Mouse (Mus musculus) urinary bladder, postnatal 36 days (tissue): Measurements from ENCODE around the gene Adgrg5.

Source experiments
- DNase-seq, 2 experiments: peaks; one replicate each; pipeline ENCODE4 v3.0.0; 2022; ENCODE audit warnings: low spot score in 2 of 2, mixed read lengths in 1 of 2

Adgrg5 gene

DNA sequence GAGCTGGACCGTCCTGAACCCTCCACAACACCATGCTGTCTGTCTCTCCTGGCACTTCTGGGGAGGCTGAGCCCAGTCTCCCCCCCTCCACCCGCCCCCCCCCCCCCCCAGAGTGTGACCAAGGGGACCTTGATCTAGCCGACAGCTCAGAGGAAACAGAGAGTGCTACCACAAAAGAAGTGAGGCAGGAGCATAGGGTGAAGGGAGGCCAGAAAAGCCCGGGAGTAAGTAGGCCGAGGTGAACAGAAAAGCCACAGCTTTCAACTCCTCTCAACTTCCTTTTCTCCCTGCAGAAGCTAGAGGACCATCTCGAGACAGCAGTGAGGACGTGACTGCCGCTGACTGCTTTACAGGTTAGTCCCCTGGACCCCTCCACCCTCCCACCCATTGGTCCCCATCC is at the start of gene Adgrg5:
Gene Adgrg5 (plus strand): TSS at position 290 of the 400 bp plus-strand sequence.
- no peak for DNase-seq

DNA sequence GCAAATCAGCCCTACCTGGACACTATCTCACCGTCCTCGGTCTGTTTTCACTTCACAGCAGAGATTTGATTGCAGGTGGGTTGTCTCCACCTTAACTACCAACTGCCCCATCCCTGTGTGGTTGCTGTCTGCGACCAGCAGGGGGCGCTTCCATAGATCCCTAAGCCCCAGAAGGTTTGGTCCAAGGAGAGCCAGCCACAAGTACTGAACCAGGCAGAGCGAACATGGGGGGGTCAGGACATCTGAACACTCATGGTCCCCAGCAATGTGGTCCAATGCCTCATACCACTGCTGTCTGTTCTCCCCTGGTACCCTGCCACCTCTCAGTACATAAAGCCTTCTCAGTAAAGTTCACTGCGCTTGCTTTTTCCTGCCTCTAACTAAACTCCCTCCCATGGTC is 49.1 kb upstream of the Adgrg5 start:
- DNase-seq, result peak; percentile 49 to 67

DNA sequence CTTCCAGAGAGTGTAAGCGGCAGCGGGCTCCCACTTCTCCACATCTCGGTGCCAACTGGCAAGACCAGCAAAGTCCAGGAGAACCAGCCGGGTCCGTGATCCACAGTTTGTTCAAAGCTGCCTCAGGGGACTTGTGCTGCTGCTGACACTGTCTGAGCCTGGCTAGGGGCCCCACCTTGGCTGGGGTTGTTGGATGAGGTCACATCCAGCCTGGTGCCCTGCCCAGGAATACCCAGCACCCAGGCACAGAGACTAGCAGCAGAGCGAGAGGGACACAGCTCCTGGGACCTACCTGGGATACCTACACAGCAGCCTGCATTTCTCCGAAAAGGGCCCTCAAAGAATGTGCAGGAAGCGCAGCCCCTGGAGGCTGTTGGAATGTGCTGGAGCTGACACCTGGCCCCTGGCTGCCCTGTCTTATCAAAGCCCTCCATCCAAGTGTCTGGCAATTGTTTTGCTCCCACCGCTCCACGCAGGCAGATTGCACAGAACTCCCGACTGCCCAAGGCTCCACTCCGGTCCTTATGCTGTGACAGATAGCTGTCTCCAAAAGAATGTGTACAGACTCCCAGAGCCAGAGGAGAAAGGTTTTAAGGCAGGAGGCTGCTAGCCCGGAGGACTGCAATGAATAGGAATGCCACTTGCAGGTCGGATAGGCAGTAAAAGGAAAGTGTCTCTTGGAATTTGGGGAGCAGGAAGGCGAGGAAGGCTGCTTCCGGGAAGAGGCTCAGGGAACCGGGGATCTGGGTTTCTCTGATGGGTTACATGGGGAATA is 48.2 kb upstream of the Adgrg5 start:
- DNase-seq, result peak in 1 of 2 experiments; percentile 25

DNA sequence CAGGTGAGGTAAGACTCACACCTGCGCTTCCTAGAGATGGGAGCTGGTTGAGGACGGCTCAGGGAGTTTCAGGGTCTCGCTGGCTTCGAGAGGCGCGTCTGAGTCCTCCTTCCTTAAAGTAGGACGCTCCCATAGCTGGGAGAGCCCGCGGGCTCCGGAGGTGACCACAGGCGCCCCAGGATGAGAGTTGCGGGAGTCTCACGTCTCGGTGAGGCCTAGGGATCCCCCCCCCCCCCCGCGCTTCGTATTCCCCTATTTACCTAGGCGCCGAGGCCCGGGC is 47.7 kb upstream of the Adgrg5 start:
- no peak for DNase-seq

DNA sequence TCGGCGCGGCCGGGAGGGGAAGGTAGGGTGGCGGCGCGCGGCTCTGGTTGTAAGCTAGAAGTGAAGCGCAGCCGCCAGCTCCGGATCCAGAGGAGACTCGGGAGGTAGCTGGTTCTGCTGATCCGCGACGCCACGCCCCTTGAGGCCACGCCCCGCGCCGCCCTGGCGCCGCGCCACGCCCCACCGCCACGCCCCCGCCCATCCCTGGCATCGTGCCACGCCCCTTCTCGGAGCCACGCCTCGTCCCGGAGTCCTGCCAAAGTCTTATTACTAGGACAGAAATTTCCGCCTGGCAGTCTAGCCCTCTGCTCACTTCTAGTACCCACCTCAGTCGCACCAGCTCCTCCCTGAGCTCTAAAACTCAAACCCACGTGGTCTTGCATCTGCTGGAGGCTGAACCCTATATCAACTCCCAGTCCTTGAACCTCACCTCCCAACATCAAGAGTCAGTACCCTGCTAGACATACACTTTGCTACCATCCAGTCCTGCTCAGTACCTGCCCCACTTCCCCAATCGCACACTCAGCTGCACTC is 47.2 kb upstream of the Adgrg5 start, which contains the start of gene Dok4:
Gene Dok4 (minus strand): TSS at position 134 of the 534 bp plus-strand sequence.
- DNase-seq, result peak; percentile 88 to 91

DNA sequence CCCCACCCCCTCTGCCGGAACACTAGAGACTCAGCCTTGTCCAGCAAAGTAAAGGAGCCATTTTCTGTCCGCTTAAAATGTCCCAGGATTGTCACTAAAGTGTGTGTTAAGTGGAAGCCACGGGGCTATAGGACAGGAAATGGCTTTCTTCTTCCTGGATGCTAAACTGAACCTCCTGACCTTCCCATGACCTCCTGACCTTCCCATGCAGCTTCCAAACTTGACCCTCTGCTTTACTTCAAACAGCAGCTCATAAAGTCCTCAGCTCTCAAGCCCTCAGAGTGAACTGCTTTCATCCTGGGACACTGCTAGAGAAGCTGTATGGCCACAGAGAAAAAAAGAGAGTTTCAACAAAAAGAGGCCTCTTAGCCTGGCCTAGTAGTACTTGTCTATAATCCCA is 46.7 kb upstream of the Adgrg5 start:
- DNase-seq, result no peak

DNA sequence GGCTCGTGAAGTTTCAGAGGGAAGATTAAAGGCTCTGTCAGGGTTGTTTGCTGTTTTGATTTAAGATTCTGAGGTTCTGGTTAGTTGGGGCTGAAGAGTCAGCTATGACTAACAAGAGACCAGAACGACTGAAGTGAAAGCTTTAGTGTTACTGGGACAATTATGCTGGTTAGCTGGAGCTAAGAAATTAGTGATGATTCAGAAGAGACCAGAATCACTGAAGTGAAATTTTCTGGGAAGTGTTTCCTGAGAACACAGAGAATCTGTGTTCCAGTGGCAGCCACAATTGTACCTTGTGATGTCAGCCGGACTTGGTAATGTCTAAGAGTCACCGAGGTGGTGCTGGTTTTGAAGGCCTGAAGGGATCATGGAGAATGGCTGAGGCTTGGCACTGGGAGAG is 42.8 kb upstream of the Adgrg5 start:
- DNase-seq, result no peak

DNA sequence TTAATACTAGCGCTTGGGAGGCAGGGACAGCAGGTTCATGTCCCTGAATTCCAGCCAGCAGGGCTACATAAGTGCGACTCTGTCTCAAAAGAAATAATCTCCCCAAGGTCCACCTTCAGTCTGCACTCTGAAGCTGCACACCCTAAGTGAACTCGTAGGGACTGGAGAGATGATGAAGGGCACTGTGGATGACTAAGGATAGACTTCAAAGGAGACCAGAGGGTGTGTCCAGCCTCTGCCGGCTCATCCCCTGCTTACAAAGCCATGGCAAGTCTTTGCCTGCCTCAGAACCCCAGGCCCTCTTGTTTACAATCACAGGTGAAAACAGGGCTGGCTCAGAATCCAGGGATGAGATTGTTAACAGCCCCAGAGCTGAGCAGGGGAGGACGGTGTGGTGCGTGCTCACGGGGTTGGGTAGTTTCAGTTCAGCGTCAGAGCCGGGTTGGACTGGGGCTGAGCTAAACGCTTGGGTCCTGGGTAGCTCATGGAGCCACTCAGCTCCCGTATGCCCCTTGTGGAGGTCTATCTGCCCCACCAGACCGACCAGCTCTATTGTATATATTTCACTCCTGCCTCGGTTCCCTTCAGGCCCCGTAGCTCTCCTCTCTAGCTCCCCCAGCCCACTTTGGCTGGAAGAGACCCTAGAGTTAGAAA is 35.0 kb upstream of the Adgrg5 start:
- DNase-seq, result no peak

DNA sequence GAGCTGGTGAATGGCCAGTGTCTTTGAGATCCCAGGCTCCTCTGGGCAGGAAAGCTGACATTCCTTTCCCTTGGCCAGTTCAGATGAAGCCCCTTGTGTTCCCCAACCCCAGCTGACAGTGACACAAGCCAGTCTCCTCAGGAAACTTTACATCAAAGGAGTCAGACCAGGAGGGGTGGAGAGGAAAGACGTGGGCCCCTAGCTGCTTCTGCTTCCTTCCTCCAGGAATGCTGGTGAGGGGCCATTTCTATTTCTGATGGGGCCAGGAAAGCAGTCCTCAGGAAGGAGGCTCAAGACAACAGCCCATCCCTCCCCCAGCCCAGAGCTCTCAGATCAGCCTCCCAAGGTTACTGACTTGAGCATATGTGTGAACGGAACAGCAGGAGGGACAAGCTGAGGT is 30.6 kb upstream of the Adgrg5 start:
- no peak for DNase-seq

DNA sequence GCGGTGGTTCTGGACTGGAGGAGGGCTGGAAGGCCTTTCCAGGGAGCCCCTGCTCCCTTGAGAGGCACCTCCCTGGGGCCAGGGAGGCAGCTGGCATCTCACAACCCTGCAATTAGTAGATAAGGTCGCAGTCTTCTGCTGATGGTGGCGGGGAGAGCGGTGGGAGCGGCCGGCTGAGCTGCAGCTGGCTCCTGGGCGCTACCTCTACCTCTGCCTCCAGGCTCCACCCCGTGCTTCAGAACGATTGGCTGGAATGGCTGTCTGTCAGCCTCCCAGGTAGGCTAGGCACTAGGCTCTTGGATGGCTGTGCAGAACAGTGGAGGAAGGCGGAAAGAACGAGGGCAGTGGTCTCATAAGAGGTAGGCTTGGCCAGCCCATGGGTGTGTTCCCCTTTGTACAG is 24.2 kb upstream of the Adgrg5 start:
- DNase-seq, result no peak

DNA sequence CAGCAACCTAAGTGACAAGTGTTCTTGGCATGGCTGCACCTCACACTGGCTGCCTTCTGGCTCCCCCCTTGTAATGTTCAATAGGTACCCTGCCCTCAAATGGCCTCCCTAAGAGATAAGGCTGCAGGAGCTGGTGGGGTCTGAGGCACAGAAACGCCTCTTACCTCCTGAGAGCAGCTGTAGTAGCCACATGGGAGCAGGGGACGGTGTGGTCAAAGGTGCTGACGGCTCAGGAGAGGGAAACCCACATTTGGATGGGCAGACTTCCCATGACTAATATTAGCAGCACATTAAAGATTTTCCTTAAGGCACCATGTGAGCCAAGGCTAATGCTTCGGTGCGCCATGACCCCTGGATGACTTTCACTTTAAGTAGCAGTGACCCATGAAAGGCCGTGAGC is 22.9 kb upstream of the Adgrg5 start:
- no peak for DNase-seq

DNA sequence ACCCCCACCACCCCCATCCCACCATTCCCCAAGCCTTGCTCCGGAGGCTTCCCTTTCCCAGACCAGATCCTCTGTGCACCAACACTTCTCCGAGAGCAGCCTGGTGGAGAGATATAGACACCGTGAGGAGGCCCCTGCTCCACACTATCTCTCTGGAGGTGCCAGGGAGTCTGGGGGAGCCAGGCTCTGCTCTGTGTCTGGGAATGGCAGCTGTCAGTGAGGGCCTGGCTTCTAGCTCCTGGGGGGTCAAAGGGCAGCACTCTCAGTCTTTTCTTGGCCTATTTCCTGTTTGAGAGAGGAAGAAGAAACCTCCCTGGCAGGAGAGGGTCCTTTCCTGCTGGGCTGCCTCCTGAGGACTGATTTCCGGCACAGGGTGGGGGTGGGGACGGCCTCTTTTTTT is 22.5 kb upstream of the Adgrg5 start:
- DNase-seq, result no peak

DNA sequence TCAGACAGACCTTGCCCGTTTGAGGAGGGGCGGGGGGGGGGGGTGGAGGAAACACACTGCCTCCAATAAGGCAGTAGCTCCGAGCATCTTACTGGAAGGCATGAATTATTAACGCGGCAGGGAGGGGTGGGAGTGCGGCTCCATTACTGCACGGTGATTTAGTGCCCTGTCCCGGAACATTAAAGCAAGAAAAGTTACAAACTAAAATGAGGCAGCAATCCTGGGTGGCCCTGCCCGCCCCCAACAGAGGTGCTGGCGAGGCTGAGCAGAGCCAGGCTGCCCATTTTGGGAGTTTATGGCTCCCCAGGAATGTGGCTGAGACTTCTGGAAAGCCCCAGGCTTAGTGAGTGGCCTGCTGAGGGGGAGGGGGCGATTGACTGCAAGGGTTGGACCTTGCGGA is 19.8 kb upstream of the Adgrg5 start:
- no peak for DNase-seq

DNA sequence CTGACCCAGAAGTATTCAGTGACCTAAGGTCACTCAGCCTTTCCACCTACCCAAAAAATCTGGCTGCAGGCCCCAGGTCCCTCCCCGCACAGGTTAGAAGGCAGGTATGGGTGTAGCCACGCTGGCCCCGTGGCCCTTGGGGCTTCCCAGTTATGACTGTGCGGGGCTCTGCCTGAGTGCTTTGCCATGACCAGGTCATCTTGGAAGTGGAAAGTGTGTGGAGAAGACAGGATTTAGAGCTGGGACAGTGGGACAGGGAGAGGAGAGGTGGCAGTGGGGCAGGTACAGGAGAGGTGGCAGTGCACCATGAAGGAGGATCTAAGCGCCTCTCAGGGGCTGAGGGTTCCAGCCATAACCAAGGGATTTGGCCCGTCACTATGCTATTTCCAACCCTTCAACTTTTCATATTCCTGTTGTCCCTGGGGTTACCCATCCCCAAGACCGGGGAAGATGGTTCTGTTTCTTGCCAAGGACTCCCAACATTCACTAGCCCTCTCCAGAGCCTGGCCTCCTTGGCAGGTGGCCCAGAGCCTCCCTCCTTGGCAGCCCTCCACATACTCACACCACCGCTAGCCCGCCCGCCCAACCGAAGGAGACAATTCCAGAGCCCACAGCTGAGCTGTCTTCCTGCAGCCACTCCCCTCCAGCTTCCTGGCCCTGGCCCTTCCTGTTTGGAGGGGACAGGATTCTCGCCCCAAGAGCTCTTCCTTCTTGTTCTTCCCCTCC is 18.9 kb upstream of the Adgrg5 start:
- peak in 1 of 2 experiments; percentile 85 for DNase-seq

DNA sequence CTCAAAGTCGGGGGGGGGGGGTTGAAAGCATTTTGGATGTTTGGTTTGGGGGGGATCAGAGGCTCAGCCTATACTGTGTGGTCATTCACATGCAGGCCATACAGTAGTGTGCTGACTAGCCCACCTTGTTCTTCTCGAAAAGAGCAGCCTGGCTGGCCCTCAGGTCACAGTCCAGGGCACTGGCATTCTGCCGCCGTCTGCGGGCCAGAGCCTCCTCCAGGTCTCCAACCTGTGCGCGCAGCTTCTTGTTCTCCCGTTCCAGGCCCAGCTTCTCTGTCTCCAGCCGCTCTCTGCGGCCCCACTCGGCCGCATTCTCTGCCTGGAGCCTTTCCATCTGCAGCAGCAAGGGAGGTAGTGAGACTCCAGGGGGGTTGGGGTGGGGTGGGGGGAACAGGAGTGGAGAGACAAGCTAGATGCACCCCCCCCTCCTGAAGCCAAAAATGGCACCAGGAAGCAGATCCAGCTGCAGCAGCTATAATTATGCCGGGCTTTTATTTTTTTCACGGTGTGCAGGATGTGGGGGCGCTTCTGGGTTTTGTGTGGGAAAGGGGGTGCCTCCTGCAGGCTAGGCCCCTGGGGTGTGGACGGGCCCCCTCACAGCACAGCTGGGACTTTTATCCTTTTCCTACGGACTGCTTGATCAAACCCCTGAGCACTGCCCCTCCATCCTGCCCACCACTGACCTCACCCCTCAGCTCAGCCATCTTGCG is 15.7 kb upstream of the Adgrg5 start:
- no peak for DNase-seq

DNA sequence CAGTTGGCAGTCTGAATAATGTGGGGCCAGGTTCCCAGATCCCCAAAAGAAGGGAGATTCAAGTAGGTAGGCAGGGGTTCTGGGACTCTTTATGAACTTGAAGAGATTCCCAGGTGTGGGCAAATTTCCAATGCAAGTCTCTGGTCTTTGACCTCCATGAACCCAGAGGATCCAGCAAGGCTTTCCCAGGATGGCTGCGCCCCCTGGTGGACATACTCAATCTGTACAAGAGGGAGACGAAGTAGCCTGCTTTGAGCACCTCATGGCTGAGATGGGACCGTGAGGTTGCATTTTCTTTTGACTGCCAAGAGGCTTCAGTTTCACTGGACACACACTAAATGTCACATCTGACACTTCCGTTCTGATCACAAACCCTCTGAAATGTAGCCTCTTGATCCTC is 14.6 kb upstream of the Adgrg5 start:
- peak; percentile 70 to 82 for DNase-seq

DNA sequence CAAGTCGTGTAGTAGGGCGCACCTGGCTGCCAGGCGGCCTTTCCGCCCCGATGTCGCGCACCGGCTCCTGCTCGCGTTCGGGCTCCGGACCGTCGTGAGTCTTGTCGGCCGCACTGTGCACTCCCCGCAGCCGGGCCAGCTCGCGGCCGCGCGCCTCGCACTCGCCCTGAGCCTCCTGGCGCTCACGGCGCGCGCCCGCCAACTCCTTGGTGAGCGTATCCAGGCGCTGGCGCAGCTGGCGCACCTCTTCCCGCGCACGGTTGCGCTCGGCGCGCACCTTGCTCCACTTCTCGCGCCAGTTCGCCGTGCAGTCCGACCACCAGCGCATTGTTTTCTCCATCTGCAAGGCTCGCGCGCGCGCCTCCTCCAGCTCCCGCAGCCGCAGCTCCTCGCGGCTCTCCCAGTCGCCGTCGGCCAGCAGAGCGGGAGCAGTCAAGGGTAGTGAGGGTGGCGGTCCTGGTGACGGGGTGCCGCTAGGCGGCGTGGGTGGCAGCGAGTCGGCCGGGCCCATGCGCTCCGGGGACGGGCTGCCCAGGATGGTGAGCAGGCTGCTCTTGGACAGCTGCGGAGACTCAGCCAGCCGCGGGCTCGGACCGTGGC is 10.3 kb upstream of the Adgrg5 start:
- DNase-seq, result peak; percentile 49 to 51

DNA sequence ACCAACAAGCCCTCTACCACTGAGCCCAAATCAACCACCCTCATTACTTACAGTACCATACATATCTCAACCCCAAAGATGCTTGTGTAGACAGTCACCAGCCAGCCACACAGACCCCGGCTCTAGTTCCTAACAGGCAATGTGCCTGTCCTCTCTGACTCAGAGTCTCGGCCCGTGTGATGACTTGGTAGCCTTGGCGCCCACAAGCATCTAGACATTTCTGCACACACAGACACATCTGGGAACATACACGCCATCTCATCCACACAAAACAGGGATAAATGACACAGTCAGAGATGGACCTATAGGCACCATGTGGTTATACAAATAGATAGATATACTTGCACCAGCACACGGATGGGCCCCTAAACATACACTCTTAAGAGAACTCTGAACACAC is 9.2 kb upstream of the Adgrg5 start:
- no peak for DNase-seq

DNA sequence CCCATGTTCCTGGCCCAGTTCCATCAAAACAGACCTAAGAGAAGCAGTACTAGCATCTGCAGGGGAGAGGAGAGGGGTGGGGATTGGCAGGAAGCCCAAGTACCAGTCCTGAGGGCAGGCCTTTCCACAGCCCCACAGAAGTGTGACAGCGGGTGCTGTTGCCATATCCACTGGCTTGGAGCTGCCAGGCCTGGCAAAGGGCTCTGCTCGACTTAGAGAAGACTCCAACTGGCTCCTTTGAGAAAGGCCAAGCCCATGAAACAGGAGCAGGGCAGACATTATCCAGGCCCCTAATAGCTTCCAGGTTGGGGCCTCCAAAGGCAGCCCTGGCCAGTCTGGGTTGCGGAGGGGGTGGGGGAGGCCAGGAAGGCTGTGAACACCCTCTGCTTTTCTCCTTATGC is 8.8 kb upstream of the Adgrg5 start:
- DNase-seq, result no peak

DNA sequence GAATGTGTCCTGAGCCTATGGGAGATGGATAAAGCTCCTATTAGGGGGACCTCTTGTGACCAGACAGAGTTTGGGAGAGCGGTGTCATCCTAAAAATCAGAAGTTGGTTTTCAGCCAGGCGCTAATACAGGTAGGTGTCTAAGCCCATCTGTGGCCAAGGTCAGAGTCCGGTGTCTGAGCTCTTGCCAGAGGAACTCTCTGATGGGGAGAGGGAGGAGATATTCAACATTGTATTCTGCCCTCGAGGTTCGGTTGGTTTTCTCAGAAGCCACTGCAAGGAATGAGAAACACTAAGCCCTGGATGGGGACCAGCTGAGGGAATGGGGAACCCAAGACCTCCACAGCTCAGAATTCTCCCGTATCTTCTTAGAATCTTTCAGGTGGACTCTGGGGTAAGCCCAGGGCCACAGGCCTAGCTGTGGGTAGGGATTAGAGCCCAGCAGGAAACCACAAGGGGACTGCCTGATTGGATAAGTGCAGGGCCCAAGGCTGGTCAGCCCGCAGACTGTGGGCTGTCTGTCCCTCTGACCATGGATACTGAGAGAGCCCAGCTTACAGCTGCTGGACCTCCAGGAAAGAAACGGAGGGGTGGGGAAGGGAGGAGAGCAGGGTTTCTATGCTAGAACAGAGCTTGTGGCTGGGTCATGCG is 7.1 kb upstream of the Adgrg5 start:
- no peak for DNase-seq

DNA sequence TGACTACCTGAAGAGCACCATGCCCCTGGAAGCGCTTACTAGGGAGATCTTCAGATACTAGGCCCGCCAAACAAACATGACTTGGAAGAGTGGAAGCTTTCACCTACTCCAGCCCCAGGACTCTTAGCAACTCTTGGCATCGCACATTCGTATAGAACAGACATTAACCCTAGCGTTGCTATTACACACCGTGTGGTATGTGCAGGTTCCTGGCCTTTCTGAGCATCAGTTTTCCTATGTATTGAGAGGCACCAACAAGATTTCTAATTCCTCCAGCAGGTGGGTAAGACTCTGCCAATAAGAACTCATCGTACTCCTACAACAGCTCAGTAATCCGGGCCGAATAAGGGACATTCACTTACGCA is 6.6 kb upstream of the Adgrg5 start:
- no peak for DNase-seq
